Mouse (Mus musculus): Measurements from ENCODE around the gene Lelp1. TPM values are rescaled to one million over a fixed set of nuclear protein-coding genes. Genes with fewer than 3 reads are reported as not detected.
A peak's percentile ranks its signal among the peaks of the same experiment; 100 is the strongest.

Lelp1 gene
- polyA plus RNA-seq, 2 experiments, result not detected

DNA sequence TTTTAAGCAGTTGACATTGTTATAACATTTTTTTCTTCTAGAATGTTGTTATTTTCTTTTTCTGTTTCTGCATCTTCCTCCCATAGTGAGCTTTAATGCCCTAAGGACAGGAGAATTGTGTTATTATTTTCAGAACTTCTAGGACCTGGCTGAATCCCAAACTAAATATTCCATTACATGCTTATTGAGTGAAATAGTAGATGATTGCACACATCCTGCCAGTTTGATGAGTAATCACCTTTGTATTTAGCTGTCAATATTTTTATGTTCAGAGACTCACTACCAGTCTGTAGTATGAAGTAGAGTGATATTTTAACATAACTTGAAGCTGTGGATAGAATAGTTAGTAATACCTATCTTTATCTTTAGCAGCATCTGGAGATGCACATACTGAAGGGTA is 31.0 kb downstream of the Lelp1 start:
- Histone ChIP-seq H3K27ac (no peak overlapping the region), H3K4me2 (ENCODE audit: low read depth) (no peak overlapping the region), H3K4me3 (ENCODE audit: insufficient read depth in 1 of 2, low read depth in 2 of 2, low read length in 2 of 2) (no peak overlapping the region), H3K27me3 (ENCODE audit: control insufficient read depth, insufficient read depth, low read length) (no peaks in the 10 kb centered on the region), H3K9me3 (ENCODE audit: control insufficient read depth, low read length) (no peaks in the 10 kb centered on the region), H3K4me1 (replicated peaks; ENCODE audit: control insufficient read depth in 2 of 2, insufficient read depth in 2 of 2, low read length in 1 of 2) (no peaks in the 10 kb centered on the region), H3K9ac (replicated peaks) (no peak overlapping the region), H3K36me3 (replicated peaks; ENCODE audit: control insufficient read depth, insufficient read depth, low read depth) (no peaks in the 10 kb centered on the region)
- TF ChIP-seq EP300 (IDR thresholded peaks at IDR 0.05; ENCODE audit: low read depth) (no peak), CTCF (IDR thresholded peaks at IDR 0.05; ENCODE audit: low read depth) (no peak)
- no peak for DNase-seq (ENCODE audit: low read depth in 3 of 3, low spot score in 3 of 3)
- no peak for ATAC-seq (ENCODE audit: insufficient read depth)

DNA sequence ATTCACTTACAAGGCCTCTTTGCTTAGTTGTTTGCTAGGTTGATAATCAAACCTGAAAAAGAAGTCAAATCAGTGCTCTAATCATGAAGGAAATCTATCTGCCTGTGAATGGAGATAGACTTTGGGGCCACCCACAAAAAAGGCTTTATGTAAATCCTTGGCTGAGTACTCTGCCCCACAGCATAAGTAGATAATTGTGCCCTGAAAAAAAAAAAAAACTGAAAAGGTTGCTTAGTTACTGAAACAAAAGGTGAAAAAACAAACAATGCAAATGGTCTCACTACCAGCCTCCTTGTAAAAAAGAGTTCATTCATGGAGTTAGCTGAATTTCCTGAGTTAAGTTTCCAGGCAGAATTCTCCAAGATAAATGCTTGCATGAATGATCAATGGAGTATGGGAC is 31.8 kb downstream of the Lelp1 start:
- Histone ChIP-seq H3K27me3 (ENCODE audit: control insufficient read depth, insufficient read depth, low read length) (no peaks in the 10 kb centered on the region), H3K36me3 (replicated peaks; ENCODE audit: control insufficient read depth, insufficient read depth, low read depth) (no peaks in the 10 kb centered on the region), H3K4me2 (ENCODE audit: low read depth) (no peak overlapping the region), H3K27ac (no peak overlapping the region), H3K9me3 (ENCODE audit: control insufficient read depth, low read length) (no peaks in the 10 kb centered on the region), H3K4me1 (replicated peaks; ENCODE audit: control insufficient read depth in 2 of 2, insufficient read depth in 2 of 2, low read length in 1 of 2) (no peaks in the 10 kb centered on the region), H3K9ac (replicated peaks) (no peak overlapping the region), H3K4me3 (ENCODE audit: insufficient read depth in 1 of 2, low read depth in 2 of 2, low read length in 2 of 2) (no peak overlapping the region)
- DNase-seq (ENCODE audit: low read depth in 3 of 3, low spot score in 3 of 3) (no peak), ATAC-seq (ENCODE audit: insufficient read depth) (no peak)
- TF ChIP-seq CTCF (IDR thresholded peaks at IDR 0.05; ENCODE audit: low read depth) (no peak), EP300 (IDR thresholded peaks at IDR 0.05; ENCODE audit: low read depth) (no peak)

DNA sequence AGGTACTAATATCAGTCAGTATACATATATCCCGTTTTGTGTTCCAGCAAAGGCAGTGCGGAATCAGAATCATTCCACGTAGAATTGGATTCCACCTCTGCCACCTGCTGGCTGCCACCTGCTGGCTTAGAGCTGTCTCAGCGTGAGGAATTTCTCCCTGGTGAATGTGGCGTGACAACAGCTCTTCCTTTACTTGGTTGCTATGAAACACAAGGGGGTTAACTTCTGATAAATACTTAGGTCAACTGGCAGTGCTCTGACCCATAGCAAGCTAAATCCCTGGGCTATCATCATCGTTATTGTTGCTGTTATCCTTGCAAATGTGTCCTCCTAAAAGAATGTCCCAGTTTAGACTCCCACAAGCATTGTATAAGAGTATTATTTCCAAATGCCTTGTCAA is 36.0 kb downstream of the Lelp1 start:
- WGBS (ENCODE audit: insufficient replicate concordance), result 14% methylated on average over 6 of the region's 6 CpGs
- H3K27ac ChIP-seq, result no peak overlapping the region
- ATAC-seq (ENCODE audit: insufficient read depth), result no peak
- no peaks in the 10 kb centered on the region for H3K4me1 ChIP-seq (replicated peaks; ENCODE audit: control insufficient read depth in 2 of 2, insufficient read depth in 2 of 2, low read length in 1 of 2)
- H3K27me3 ChIP-seq (ENCODE audit: control insufficient read depth, insufficient read depth, low read length), result no peaks in the 10 kb centered on the region
- no peak overlapping the region for H3K9ac ChIP-seq (replicated peaks)
- no peak for DNase-seq (ENCODE audit: low read depth in 3 of 3, low spot score in 3 of 3)
- H3K36me3 ChIP-seq (replicated peaks; ENCODE audit: control insufficient read depth, insufficient read depth, low read depth), result no peaks in the 10 kb centered on the region
- H3K4me2 ChIP-seq (ENCODE audit: low read depth), result no peak overlapping the region
- H3K4me3 ChIP-seq (ENCODE audit: insufficient read depth in 1 of 2, low read depth in 2 of 2, low read length in 2 of 2), result no peak overlapping the region
- no peak for TF ChIP-seq EP300 (IDR thresholded peaks at IDR 0.05; ENCODE audit: low read depth)
- TF ChIP-seq CTCF (IDR thresholded peaks at IDR 0.05; ENCODE audit: low read depth), result peak; percentile 50
- no peaks in the 10 kb centered on the region for H3K9me3 ChIP-seq (ENCODE audit: control insufficient read depth, low read length)

Other genes with a start within 250 kb of the Lelp1 start
- gene Pglyrp3, start 128.2 kb downstream of the Lelp1 start, polyA plus RNA-seq (2012; rRNA removed), result not detected in 2 replicates
- gene Pglyrp3, start 128.2 kb downstream of the Lelp1 start, polyA plus RNA-seq (2014; fragmentation: Nextera tagmentation; extraction: Ambion mirVana), result not detected in 2 replicates
- gene Lor, start 59.6 kb downstream of the Lelp1 start, polyA plus RNA-seq (2012; rRNA removed), result 0.04 and 0.08 TPM in 2 replicates
- not detected in 2 replicates for gene Lor, start 59.6 kb downstream of the Lelp1 start, polyA plus RNA-seq (2014; fragmentation: Nextera tagmentation; extraction: Ambion mirVana)
- gene Prr9, start 18.8 kb downstream of the Lelp1 start, polyA plus RNA-seq (2012; rRNA removed), result not detected in 2 replicates
- gene Prr9, start 18.8 kb downstream of the Lelp1 start, polyA plus RNA-seq (2014; fragmentation: Nextera tagmentation; extraction: Ambion mirVana), result not detected in 2 replicates
- gene Sprr2a1, start 73.1 kb upstream of the Lelp1 start, polyA plus RNA-seq (2012; rRNA removed), result 0.03 TPM in 1 of 2 replicates, not detected in the other
- 0.09 TPM in 1 of 2 replicates, not detected in the other for gene Sprr2a1, start 73.1 kb upstream of the Lelp1 start, polyA plus RNA-seq (2014; fragmentation: Nextera tagmentation; extraction: Ambion mirVana)
- 0.18 and 0.63 TPM in 2 replicates for gene Sprr2a2, start 73.2 kb upstream of the Lelp1 start, polyA plus RNA-seq (2012; rRNA removed)
- 0.19 and 0.30 TPM in 2 replicates for gene Sprr2a2, start 73.2 kb upstream of the Lelp1 start, polyA plus RNA-seq (2014; fragmentation: Nextera tagmentation; extraction: Ambion mirVana)
- gene Sprr2a3, start 142.7 kb upstream of the Lelp1 start, polyA plus RNA-seq (2012; rRNA removed), result not detected in 2 replicates
- not detected in 2 replicates for gene Sprr2a3, start 142.7 kb upstream of the Lelp1 start, polyA plus RNA-seq (2014; fragmentation: Nextera tagmentation; extraction: Ambion mirVana)
- not detected in 2 replicates for gene Sprr2b, start 173.9 kb upstream of the Lelp1 start, polyA plus RNA-seq (2012; rRNA removed)
- gene Sprr2b, start 173.9 kb upstream of the Lelp1 start, polyA plus RNA-seq (2014; fragmentation: Nextera tagmentation; extraction: Ambion mirVana), result not detected in 2 replicates
- gene Sprr2d, start 196.4 kb upstream of the Lelp1 start, polyA plus RNA-seq (2012; rRNA removed), result not detected in 2 replicates
- gene Sprr2d, start 196.4 kb upstream of the Lelp1 start, polyA plus RNA-seq (2014; fragmentation: Nextera tagmentation; extraction: Ambion mirVana), result not detected in 2 replicates
- gene Sprr2e, start 209.4 kb upstream of the Lelp1 start, polyA plus RNA-seq (2012; rRNA removed), result not detected in 2 replicates
- not detected in 2 replicates for gene Sprr2e, start 209.4 kb upstream of the Lelp1 start, polyA plus RNA-seq (2014; fragmentation: Nextera tagmentation; extraction: Ambion mirVana)
- not detected in 2 replicates for gene Sprr2f, start 222.4 kb upstream of the Lelp1 start, polyA plus RNA-seq (2012; rRNA removed)
- gene Sprr2f, start 222.4 kb upstream of the Lelp1 start, polyA plus RNA-seq (2014; fragmentation: Nextera tagmentation; extraction: Ambion mirVana), result not detected in 2 replicates
- gene Sprr2h, start 242.9 kb upstream of the Lelp1 start, polyA plus RNA-seq (2012; rRNA removed), result not detected in 2 replicates
- not detected in 2 replicates for gene Sprr2h, start 242.9 kb upstream of the Lelp1 start, polyA plus RNA-seq (2014; fragmentation: Nextera tagmentation; extraction: Ambion mirVana)

Data from liver, embryonic 14.5 days (tissue).